Mouse (Mus musculus) MEL (cell line): ENCODE measurements around the gene Btbd3. TPM values are rescaled to one million over a fixed set of nuclear protein-coding genes. Genes with fewer than 3 reads are reported as not detected.

ENCODE experiments used
- DNase-seq: peaks from one replicate; pipeline ENCODE4 v3.0.0; 2011; ENCODE audit warnings: low read depth, low spot score
- H3K27ac ChIP-seq: 2 replicates; pipeline ENCODE4 v1.5.1; 2012; ENCODE audit warnings: low read depth, mild to moderate bottlenecking, control low read depth, low read length, moderate library complexity; ENCODE audit not compliant: control insufficient read depth
- H3K27me3 ChIP-seq, 2 experiments: fragments of 150-350 bp in 1 of 2; sonication (generic) in 1 of 2; 2 replicates each; pipeline ENCODE4 v1.6.1; 2012; ENCODE audit warnings: low read length in 2 of 2, mild to moderate bottlenecking in 2 of 2, improper control_type of control experiment in 1 of 2, moderate library complexity in 1 of 2; ENCODE audit not compliant: insufficient read depth in 2 of 2, control insufficient read depth in 1 of 2
- H3K36me3 ChIP-seq, 2 experiments: 2 replicates each; pipeline ENCODE4 v1.6.1; 2012 to 2014; ENCODE audit warnings: low read length in 2 of 2, improper control_type of control experiment in 1 of 2, inconsistent platforms in 1 of 2, mild to moderate bottlenecking in 1 of 2; ENCODE audit not compliant: insufficient read depth in 2 of 2, control insufficient read depth in 1 of 2
- H3K4me1 ChIP-seq, 2 experiments: fragments of 150-350 bp in 1 of 2; sonication (generic) in 1 of 2; 2 replicates each; pipeline ENCODE4 v1.6.1; 2012; ENCODE audit warnings: low read length in 2 of 2, improper control_type of control experiment in 1 of 2, mild to moderate bottlenecking in 1 of 2; ENCODE audit not compliant: insufficient read depth in 2 of 2, control insufficient read depth in 1 of 2
- H3K4me3 ChIP-seq, 2 experiments: fragments of 150-350 bp in 1 of 2; sonication (generic) in 1 of 2; 2 replicates each; pipeline ENCODE4 v1.5.1; 2012; ENCODE audit warnings: low read depth in 2 of 2, low read length in 2 of 2, mild to moderate bottlenecking in 2 of 2, moderate library complexity in 2 of 2, control low read depth in 1 of 2, improper control_type of control experiment in 1 of 2; ENCODE audit not compliant: control insufficient read depth in 1 of 2, insufficient read depth in 1 of 2
- H3K79me2 ChIP-seq: 2 replicates; pipeline ENCODE4 v1.6.1; 2012; ENCODE audit warnings: mild to moderate bottlenecking, low read length, moderate library complexity; ENCODE audit not compliant: control insufficient read depth, poor library complexity, insufficient read depth
- H3K9ac ChIP-seq: 2 replicates; pipeline ENCODE4 v1.6.1; 2012; ENCODE audit warnings: low read depth, mild to moderate bottlenecking, control low read depth, low read length, moderate library complexity; ENCODE audit not compliant: control insufficient read depth, poor library complexity, severe bottlenecking
- H3K9me3 ChIP-seq: fragments of 150-350 bp; sonication (generic); replicated peaks from 2 replicates; pipeline ENCODE4 v1.6.1; 2012; ENCODE audit warnings: mild to moderate bottlenecking, low read length, improper control_type of control experiment, moderate library complexity; ENCODE audit not compliant: insufficient read depth
- E2F4 ChIP-seq: IDR thresholded peaks from 2 replicates; pipeline ENCODE4 v1.6.1; 2011; ENCODE audit warnings: low read depth, low read length, improper control_type of control experiment, borderline replicate concordance
- MYC ChIP-seq: IDR thresholded peaks from 2 replicates; pipeline ENCODE4 v1.6.1; 2011; ENCODE audit warnings: low read depth, mild to moderate bottlenecking, low read length, improper control_type of control experiment, moderate library complexity
- polyA plus RNA-seq, 2 experiments: library from polyadenylated mRNA; stranded (reverse) in 1 of 2; unstranded in 1 of 2; fragments of >175 nt in 1 of 2; fragments of >200 nt in 1 of 2; gene quantifications; 2 replicates each; pipeline versions ENCODE4 v1.2.1 to v1.2.4; 2012; ENCODE audit warnings: low replicate concordance in 2 of 2, low read depth in 1 of 2; ENCODE audit not compliant: insufficient read length in 2 of 2, insufficient read depth in 1 of 2, missing spikeins in 1 of 2
- total RNA-seq: library from RNA; depleted of rRNA; stranded (reverse); fragments of 300-350 nt; gene quantifications from 2 replicates; pipeline ENCODE4 v1.2.3, GENCODE M21; 2012

Btbd3 gene
- total and polyA plus RNA-seq, 3 experiments, result not detected

DNA sequence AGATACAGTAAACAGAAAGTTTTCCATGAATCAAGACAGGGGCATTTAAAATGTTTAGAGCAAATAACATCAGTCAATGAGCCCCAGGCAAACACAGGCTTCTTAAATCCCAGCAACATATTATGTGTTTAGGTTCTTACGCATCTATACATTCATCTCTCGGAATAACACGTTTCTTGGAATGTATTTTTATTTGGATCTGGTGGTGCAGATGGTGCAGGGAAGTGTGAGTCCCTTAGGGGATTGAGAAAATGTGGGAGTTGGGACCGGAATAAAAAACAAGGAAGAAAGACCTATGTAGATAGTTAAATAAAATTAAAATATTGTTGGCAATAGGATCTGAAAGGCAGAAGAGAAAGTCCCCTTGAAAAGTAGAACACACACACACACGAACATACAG is 361.1 kb downstream of the Btbd3 start:
- no peak overlapping the region for H3K4me3 ChIP-seq
- no peaks in the 10 kb centered on the region for H3K27me3 ChIP-seq
- no peaks in the 10 kb centered on the region for H3K79me2 ChIP-seq
- H3K9ac ChIP-seq, result no peak overlapping the region
- TF ChIP-seq E2F4, result no peak
- no peak for TF ChIP-seq MYC
- TF ChIP-seq, all 39 proteins: peak for 0
- Histone ChIP-seq H3K36me3 (no peaks in the 10 kb centered on the region), H3K9me3 (no peaks in the 10 kb centered on the region), H3K4me1 (no peaks in the 10 kb centered on the region), H3K27ac (no peak overlapping the region)
- DNase-seq, result no peak
